Mouse (Mus musculus) liver, embryonic 15.5 days (tissue): ENCODE measurements around the gene A930004D18Rik. TPM values are rescaled to one million over a fixed set of nuclear protein-coding genes. Genes with fewer than 3 reads are reported as not detected.

Experiments
- ATAC-seq: fragments of 200-750 bp; cut with Nextera tagmentation; 2 replicates; pipeline ENCODE4 v1.8.0; 2017; ENCODE audit warnings: moderate number of reproducible peaks, mild to moderate bottlenecking, moderate library complexity; ENCODE audit not compliant: insufficient read depth
- H3K27ac ChIP-seq: fragments of 300-500 bp; sonication (generic); replicated peaks from 2 replicates; pipeline ENCODE4 v1.5.1; 2015; ENCODE audit warnings: mild to moderate bottlenecking, inconsistent platforms
- H3K27me3 ChIP-seq: fragments of 300-500 bp; sonication (generic); 2 replicates; pipeline ENCODE4 v1.6.1; 2015; ENCODE audit warnings: mild to moderate bottlenecking, inconsistent platforms
- H3K36me3 ChIP-seq: fragments of 300-500 bp; sonication (generic); replicated peaks from 2 replicates; pipeline ENCODE4 v1.6.1; 2015; ENCODE audit warnings: moderate library complexity, mild to moderate bottlenecking, inconsistent platforms
- H3K4me1 ChIP-seq: fragments of 300-500 bp; sonication (generic); replicated peaks from 2 replicates; pipeline ENCODE4 v1.6.1; 2015; ENCODE audit warnings: inconsistent platforms
- H3K4me2 ChIP-seq: fragments of 300-500 bp; sonication (generic); 2 replicates; pipeline ENCODE4 v1.6.1; 2015; ENCODE audit warnings: moderate library complexity, mild to moderate bottlenecking, inconsistent platforms
- H3K4me3 ChIP-seq: fragments of 300-500 bp; sonication (generic); replicated peaks from 2 replicates; pipeline ENCODE4 v1.5.1; 2015; ENCODE audit warnings: mild to moderate bottlenecking, inconsistent platforms
- H3K9ac ChIP-seq: fragments of 300-500 bp; sonication (generic); 2 replicates; pipeline ENCODE4 v1.6.1; 2015; ENCODE audit warnings: moderate library complexity, mild to moderate bottlenecking, inconsistent platforms
- H3K9me3 ChIP-seq: fragments of 300-500 bp; sonication (generic); replicated peaks from 2 replicates; pipeline ENCODE4 v1.6.1; 2016; ENCODE audit warnings: inconsistent platforms
- WGBS: fragments of 180-500 bp; shearing (Covaris S2); methylation state at CpG from one replicate; pipeline ENCODE4 v1.1.7; 2015; ENCODE audit warnings: mixed read lengths; ENCODE audit not compliant: insufficient replicate concordance; 5-methylcytosine and 5-hydroxymethylcytosine counted together
- polyA plus RNA-seq: library from polyadenylated mRNA; unstranded; fragments of >200 nt; fragmentation: Nextera tagmentation; extraction: Ambion mirVana; gene quantifications from 2 replicates; pipeline ENCODE4 v1.2.1, GENCODE M21; 2015

A930004D18Rik gene
- polyA plus RNA-seq, 1 experiment from 2014 or later = 1.4 TPM

- peaks cover 30% of the 10 kb centered on the region for H3K4me1 ChIP-seq
- H3K27ac ChIP-seq = no peak overlapping the region
- no peak overlapping the region for H3K4me2 ChIP-seq
- H3K27me3 ChIP-seq = peaks cover 65% of the 10 kb centered on the region
- ATAC-seq = no peak
- no peak overlapping the region for H3K4me3 ChIP-seq
- no peak overlapping the region for H3K9ac ChIP-seq
- no peaks in the 10 kb centered on the region for H3K9me3 ChIP-seq
- no peaks in the 10 kb centered on the region for H3K36me3 ChIP-seq
- WGBS = 65% methylated on average over 3 of the region's 3 CpGs
These were observed 15.0 kb upstream of the A930004D18Rik start for GRCm38 (mm10) chr2:18052581-18052980.

GRCm38 (mm10) chr2:18051831-18052170, 14.3 kb upstream of the A930004D18Rik start:
- H3K4me2 ChIP-seq = no peak overlapping the region
- H3K4me1 ChIP-seq = peaks cover 37% of the 10 kb centered on the region
- H3K27ac ChIP-seq = no peak overlapping the region
- H3K36me3 ChIP-seq = no peaks in the 10 kb centered on the region
- H3K4me3 ChIP-seq = no peak overlapping the region
- 80% methylated on average over 3 of the region's 3 CpGs for WGBS
- no peak overlapping the region for H3K9ac ChIP-seq
- no peaks in the 10 kb centered on the region for H3K9me3 ChIP-seq
- no peak for ATAC-seq
- H3K27me3 ChIP-seq = peaks cover 73% of the 10 kb centered on the region

DNA sequence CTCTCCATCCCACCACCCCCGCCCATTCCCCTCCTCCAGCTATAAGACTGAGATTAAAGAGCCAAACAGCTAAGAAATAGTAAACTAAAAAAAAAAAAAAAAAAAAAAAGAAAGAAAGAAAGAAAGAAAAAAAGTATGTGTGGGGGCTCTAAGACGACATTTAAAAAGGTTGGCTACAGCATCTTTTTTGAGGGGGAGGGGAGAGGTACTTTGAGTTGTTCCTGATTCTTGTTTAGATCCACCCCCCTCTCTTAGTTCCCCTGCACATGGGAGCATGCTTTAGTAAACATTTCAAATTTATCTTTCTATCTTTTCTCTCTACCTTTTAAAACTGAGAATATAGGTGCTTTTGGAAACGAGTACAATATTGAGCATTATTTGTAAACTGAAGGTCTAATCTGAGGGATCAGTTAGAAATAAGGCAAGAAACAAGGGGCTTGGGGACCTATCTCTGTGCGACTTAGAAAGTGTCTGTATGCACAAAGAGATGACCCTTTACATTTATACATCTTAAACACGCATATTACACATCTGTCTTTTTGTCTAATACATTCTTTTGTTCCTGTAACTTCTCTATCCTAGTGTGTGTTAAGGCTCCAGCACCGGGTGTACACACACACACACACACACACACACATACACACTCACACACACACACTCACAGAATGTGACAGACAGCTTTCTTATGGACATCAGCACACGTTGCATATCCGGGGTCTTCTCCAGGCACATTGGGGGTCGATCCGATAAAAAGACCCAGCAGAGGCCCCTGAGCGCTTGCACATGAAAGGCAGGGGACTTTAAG, 13.7 kb upstream of the A930004D18Rik start:
- Histone ChIP-seq H3K4me2 (peak overlapping the region; percentile 85; the same call in 1 of the 2 replicates), H3K27me3 (peaks cover 79% of the 10 kb centered on the region), H3K4me1 (peaks cover 43% of the 10 kb centered on the region), H3K9me3 (no peaks in the 10 kb centered on the region), H3K36me3 (no peaks in the 10 kb centered on the region), H3K27ac (no peak overlapping the region), H3K4me3 (no peak overlapping the region), H3K9ac (no peak overlapping the region)
- no peak for ATAC-seq
- WGBS = 40% methylated on average over 11 of the region's 11 CpGs

- peak overlapping the region; percentile 21 for H3K4me3 ChIP-seq
- H3K36me3 ChIP-seq = no peaks in the 10 kb centered on the region
- 14% methylated on average over 10 of the region's 10 CpGs for WGBS
- H3K27ac ChIP-seq = no peak overlapping the region
- peak overlapping the region; percentile 85 for H3K4me2 ChIP-seq
- peak overlapping the region; percentile 13; the same call in 1 of the 2 replicates for H3K9ac ChIP-seq
- peaks cover 38% of the 10 kb centered on the region for H3K4me1 ChIP-seq
- no peak for ATAC-seq
- no peaks in the 10 kb centered on the region for H3K9me3 ChIP-seq
- H3K27me3 ChIP-seq = peaks cover 85% of the 10 kb centered on the region
These were observed 13.0 kb upstream of the A930004D18Rik start for GRCm38 (mm10) chr2:18050541-18050985.

DNA sequence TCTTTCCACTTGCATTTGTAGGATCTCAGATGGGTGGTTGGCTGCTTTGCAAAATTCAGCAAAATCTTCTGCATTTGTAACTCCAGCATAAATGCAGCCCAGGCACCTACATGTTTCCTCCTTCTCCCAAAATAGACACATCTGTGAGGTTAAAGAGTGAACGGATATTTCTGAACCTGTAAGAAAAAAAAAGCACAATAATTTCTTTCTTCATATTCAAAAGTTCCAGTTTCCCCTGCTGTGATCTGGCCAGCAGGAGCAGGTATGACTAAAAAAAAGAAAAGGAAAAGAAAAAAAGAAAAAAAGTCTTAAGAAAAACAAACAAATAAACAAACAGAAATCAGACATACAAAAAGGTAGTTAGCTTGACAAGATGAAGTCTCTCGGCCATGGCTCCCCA, 12.5 kb upstream of the A930004D18Rik start:
- no peak overlapping the region for H3K27ac ChIP-seq
- WGBS = 26% methylated on average over 2 of the region's 2 CpGs
- no peak overlapping the region; the same call in 1 of the 2 replicates for H3K4me3 ChIP-seq
- no peak for ATAC-seq
- H3K36me3 ChIP-seq = no peaks in the 10 kb centered on the region
- peaks cover 88% of the 10 kb centered on the region for H3K27me3 ChIP-seq
- no peak overlapping the region for H3K9ac ChIP-seq
- no peaks in the 10 kb centered on the region for H3K9me3 ChIP-seq
- H3K4me1 ChIP-seq = peaks cover 33% of the 10 kb centered on the region
- H3K4me2 ChIP-seq = peak overlapping the region; percentile 85

- H3K27me3 ChIP-seq = peaks cover 94% of the 10 kb centered on the region
- no peak overlapping the region for H3K9ac ChIP-seq
- no peak for ATAC-seq
These were observed 11.8 kb upstream of the A930004D18Rik start for GRCm38 (mm10) chr2:18049279-18049821.

GRCm38 (mm10) chr2:18048453-18049075, 11.0 kb upstream of the A930004D18Rik start, which contains the start of gene Skida1:
Gene Skida1 (minus strand): TSS chr2:18049051.
- 3% methylated on average over 17 of the region's 17 CpGs for WGBS
- H3K36me3 ChIP-seq = no peaks in the 10 kb centered on the region
- peaks cover 93% of the 10 kb centered on the region for H3K27me3 ChIP-seq
- H3K4me2 ChIP-seq = peak within 1 kb of the TSS; percentile 85
- peak within 1 kb of the TSS; percentile 52 for H3K9ac ChIP-seq
- ATAC-seq = no peak
- H3K27ac ChIP-seq = peak within 1 kb of the TSS; percentile 75
- H3K9me3 ChIP-seq = no peaks in the 10 kb centered on the region
- peaks cover 32% of the 10 kb centered on the region for H3K4me1 ChIP-seq
- peak within 1 kb of the TSS; percentile 64 for H3K4me3 ChIP-seq

More at GRCm38 (mm10) chr2:18049279-18049821, 11.8 kb upstream of the A930004D18Rik start:
- Histone ChIP-seq H3K4me3 (peak overlapping the region; percentile 64), H3K27ac (peak overlapping the region; percentile 35; the same call in 1 of the 2 replicates), H3K4me1 (peaks cover 32% of the 10 kb centered on the region), H3K36me3 (no peaks in the 10 kb centered on the region), H3K4me2 (peak overlapping the region; percentile 85), H3K9me3 (no peaks in the 10 kb centered on the region)
- WGBS = 17% methylated on average over 11 of the region's 11 CpGs

DNA sequence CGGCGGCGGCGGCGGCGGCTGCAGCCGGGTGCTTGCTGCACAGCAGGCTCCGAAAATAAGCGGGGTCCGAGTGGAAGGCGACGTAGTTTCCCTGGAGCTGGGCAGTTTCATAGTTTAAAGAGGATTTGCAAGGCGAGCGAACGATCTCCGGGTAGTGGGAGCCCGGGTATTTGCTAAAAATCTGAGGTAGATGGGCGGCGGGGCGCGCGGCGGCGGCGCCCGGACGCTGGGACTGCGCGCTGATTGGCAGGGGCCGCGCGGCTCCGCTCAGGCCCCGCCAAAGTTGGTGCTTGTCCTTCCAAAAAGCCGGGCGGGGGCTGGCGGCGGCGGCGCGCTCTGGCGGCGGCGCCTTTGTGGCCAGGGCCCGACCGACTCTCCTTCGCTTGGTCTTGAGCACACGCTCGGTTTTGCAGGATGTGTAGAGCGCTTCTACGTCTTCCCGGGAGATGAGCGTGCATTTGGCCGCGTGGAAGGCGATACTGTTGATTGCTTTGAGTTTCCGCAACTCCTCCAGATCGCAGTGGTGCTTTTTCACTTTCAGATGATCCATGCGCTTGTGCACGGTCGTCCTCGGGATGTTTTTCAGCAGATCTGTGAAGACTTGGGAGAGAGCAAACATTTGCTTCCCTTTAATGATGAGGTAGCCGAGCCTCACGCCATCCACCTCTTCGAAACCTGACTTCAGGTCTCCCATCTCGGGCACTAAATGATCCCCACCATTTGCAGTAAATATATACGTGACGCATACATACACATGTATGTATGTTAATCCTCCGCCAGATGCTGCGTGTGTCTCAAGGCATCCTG, 10.3 kb upstream of the A930004D18Rik start:
- ATAC-seq = peak; percentile 86
- H3K4me1 ChIP-seq = peaks cover 32% of the 10 kb centered on the region
- peak overlapping the region; percentile 64 for H3K4me3 ChIP-seq
- H3K36me3 ChIP-seq = no peaks in the 10 kb centered on the region
- H3K27me3 ChIP-seq = peaks cover 96% of the 10 kb centered on the region
- H3K27ac ChIP-seq = peak overlapping the region; percentile 75
- H3K9ac ChIP-seq = peak overlapping the region; percentile 52
- under 1% methylated on average over 70 of the region's 70 CpGs for WGBS
- peak overlapping the region; percentile 85 for H3K4me2 ChIP-seq
- no peaks in the 10 kb centered on the region for H3K9me3 ChIP-seq

GRCm38 (mm10) chr2:18046758-18047645, 9.5 kb upstream of the A930004D18Rik start:
- Histone ChIP-seq H3K9me3 (no peaks in the 10 kb centered on the region), H3K4me3 (peak overlapping the region; percentile 64), H3K4me1 (peaks cover 32% of the 10 kb centered on the region), H3K27ac (peak overlapping the region; percentile 75), H3K9ac (peak overlapping the region; percentile 52), H3K4me2 (peak overlapping the region; percentile 85), H3K36me3 (no peaks in the 10 kb centered on the region), H3K27me3 (peaks cover 99% of the 10 kb centered on the region)
- under 1% methylated on average over 63 of the region's 64 CpGs for WGBS
- peak; percentile 70 for ATAC-seq

DNA sequence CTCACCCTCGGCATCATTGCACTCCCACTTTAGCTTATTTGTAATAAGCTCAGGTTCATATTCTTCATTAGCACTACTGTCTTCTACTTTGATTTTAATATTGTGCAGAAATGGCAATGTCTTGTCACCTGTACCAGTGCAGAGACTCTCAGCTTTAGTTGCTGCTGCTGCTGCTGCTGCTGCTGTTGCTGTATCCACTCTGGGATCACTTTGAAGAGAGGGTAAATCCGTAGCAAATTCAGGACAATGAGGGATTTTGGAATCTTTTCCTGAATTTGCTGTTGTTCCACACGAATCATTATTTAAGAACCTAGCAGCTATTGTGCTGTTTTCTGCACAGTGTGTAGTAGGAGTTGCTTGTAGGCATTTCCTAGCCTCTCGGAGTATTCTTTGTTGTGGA, 8.6 kb upstream of the A930004D18Rik start:
- Histone ChIP-seq H3K27ac (no peak overlapping the region), H3K4me1 (peaks cover 32% of the 10 kb centered on the region), H3K9me3 (no peaks in the 10 kb centered on the region), H3K9ac (peak overlapping the region; percentile 52), H3K4me3 (peak overlapping the region; percentile 64), H3K36me3 (no peaks in the 10 kb centered on the region), H3K27me3 (peaks cover 97% of the 10 kb centered on the region), H3K4me2 (peak overlapping the region; percentile 85)
- ATAC-seq = no peak
- 12% methylated on average over 4 of the region's 4 CpGs for WGBS
